Mouse (Mus musculus) Patski (cell line): ENCODE measurements around the gene Riox1. TPM values are rescaled to one million over a fixed set of nuclear protein-coding genes. Genes with fewer than 3 reads are reported as not detected.

Experiments used
- ATAC-seq: fragments of 100-300 bp; one replicate; pipeline ENCODE4 v1.8.0; 2021
- CTCF ChIA-PET: fragments of 350-600 bp; sonication (Branson Sonifier 250); formaldehyde crosslinking; loops from one replicate; lab custom pipeline; 2022; ENCODE audit warnings: inconsistent platforms; lab: Charles Lee
- POLR2A ChIA-PET: fragments of 350-600 bp; sonication (Branson Sonifier 250); formaldehyde crosslinking; loops from one replicate; lab custom pipeline; 2022; ENCODE audit warnings: antibody characterized with exemption, inconsistent platforms; lab: Charles Lee
- DNase-seq: peaks from one replicate; pipeline ENCODE4 v3.0.0-alpha.2; 2011; ENCODE audit warnings: low read depth, low spot score
- H3K27me3 ChIP-seq: fragments of 371-371 bp; one replicate; pipeline ENCODE4 v1.5.1; 2021
- CTCF ChIP-seq: fragments of 100-300 bp; IDR thresholded peaks from one replicate; pipeline ENCODE4 v1.5.1; 2021
- in situ Hi-C: fragments of 300-500 bp; cut with MboI; formaldehyde crosslinking; loops from 3 replicates; pipeline ENCODE4 v1.11.1; 2018; ENCODE audit warnings: low pct_unique_long_range_greater_than_20kb, mixed read lengths
- polyA plus RNA-seq: library from polyadenylated mRNA; unstranded; gene quantifications from one replicate; pipeline ENCODE4 v1.2.3, GENCODE M21; 2021

The Riox1 gene
- polyA plus RNA-seq, 1 experiment from 2014 or later = 12.4 TPM

GRCm38 (mm10) chr12:83949776-83950492, 474 bp upstream of the Riox1 start:
- ATAC-seq (no peak), DNase-seq (no peak)
- in situ Hi-C loops = no loop called here
- POLR2A ChIA-PET = no interaction called here
- no peak for TF ChIP-seq CTCF
- H3K27me3 ChIP-seq = no peaks in the 10 kb centered on the region
- CTCF ChIA-PET = no interaction called here

GRCm38 (mm10) chr12:83950840-83951701, 663 bp downstream of the Riox1 start:
- TF ChIP-seq CTCF = no peak
- in situ Hi-C loops = no loop called here
- CTCF ChIA-PET = no interaction called here
- DNase-seq (no peak), ATAC-seq (peak; percentile 60)
- POLR2A ChIA-PET = interaction anchor here (1.0 kb wide), 1 partner anchor 28 kb away, joined by 3 read pairs; no protein-coding TSS in a partner anchor
- no peaks in the 10 kb centered on the region for H3K27me3 ChIP-seq

- ChIA-PET POLR2A (interaction anchor here (1.0 kb wide), 1 partner anchor 29 kb away, joined by 3 read pairs; no protein-coding TSS in a partner anchor), CTCF (no interaction called here)
- DNase-seq (no peak), ATAC-seq (no peak)
- no peak for TF ChIP-seq CTCF
- no peaks in the 10 kb centered on the region for H3K27me3 ChIP-seq
- in situ Hi-C loops = no loop called here
Measured at GRCm38 (mm10) chr12:83951711-83952575, 1.5 kb downstream of the Riox1 start.

- ATAC-seq (no peak), DNase-seq (no peak)
- in situ Hi-C loops = no loop called here
- CTCF ChIA-PET = interaction anchor here (0.9 to 1.9 kb wide), 2 partner anchors 8 to 10 kb away, joined by 3 to 5 read pairs; no protein-coding TSS in a partner anchor
- no peaks in the 10 kb centered on the region for H3K27me3 ChIP-seq
- TF ChIP-seq CTCF = no peak
- POLR2A ChIA-PET = no interaction called here
Measured at GRCm38 (mm10) chr12:83958278-83958677, 7.9 kb downstream of the Riox1 start.

- no peaks in the 10 kb centered on the region for H3K27me3 ChIP-seq
- TF ChIP-seq CTCF = no peak
- ChIA-PET CTCF (no interaction called here), POLR2A (no interaction called here)
- in situ Hi-C loops = no loop called here
- no peak for DNase-seq
- no peak for ATAC-seq
Measured at GRCm38 (mm10) chr12:83965235-83965634, 14.8 kb downstream of the Riox1 start.

GRCm38 (mm10) chr12:83972117-83972516, 21.7 kb downstream of the Riox1 start:
- ChIA-PET POLR2A (no interaction called here), CTCF (interaction anchor here (0.9 to 2.2 kb wide), 10 partner anchors 15 to 173 kb away, joined by 3 to 11 read pairs (median 6); partner anchors contain the start of gene Acot2)
- DNase-seq = no peak
- peak; percentile 84 for TF ChIP-seq CTCF
- ATAC-seq = peak; percentile 62
- in situ Hi-C loops = loop anchor here (5.0 to 10.0 kb wide), 4 partner anchors 55 to 283 kb away; no protein-coding TSS in a partner anchor
- H3K27me3 ChIP-seq = no peaks in the 10 kb centered on the region

- CTCF ChIA-PET = interaction anchor here (4.8 kb wide), 1 partner anchor 9 kb away, joined by 20 read pairs; the partner anchor contains the start of gene Acot2
- in situ Hi-C loops = loop anchor here (10.0 kb wide), 2 partner anchors 156 to 276 kb away; no protein-coding TSS in a partner anchor
- no peak for ATAC-seq
- no peak for DNase-seq
- TF ChIP-seq CTCF = no peak
- H3K27me3 ChIP-seq = no peaks in the 10 kb centered on the region
- POLR2A ChIA-PET = no interaction called here
Measured at GRCm38 (mm10) chr12:83978862-83979261, 28.5 kb downstream of the Riox1 start.

GRCm38 (mm10) chr12:83981615-83982014, 31.2 kb downstream of the Riox1 start:
- in situ Hi-C loops = no loop called here
- CTCF ChIA-PET = no interaction called here
- DNase-seq (no peak), ATAC-seq (no peak)
- POLR2A ChIA-PET = interaction anchor here (0.6 to 0.7 kb wide), 2 partner anchors 12 to 69 kb away, joined by 3 read pairs; no protein-coding TSS in a partner anchor
- H3K27me3 ChIP-seq = no peaks in the 10 kb centered on the region
- TF ChIP-seq CTCF = no peak

- in situ Hi-C loops = no loop called here
- POLR2A ChIA-PET = interaction anchor here (0.6 kb wide), 1 partner anchor 252 kb away, joined by 3 read pairs; no protein-coding TSS in a partner anchor
- no peak for TF ChIP-seq CTCF
- no peaks in the 10 kb centered on the region for H3K27me3 ChIP-seq
- CTCF ChIA-PET = no interaction called here
- DNase-seq (no peak), ATAC-seq (no peak)
Measured at GRCm38 (mm10) chr12:83984752-83985151, 34.3 kb downstream of the Riox1 start, which contains the start of gene Heatr4. TSS of gene Heatr4 (minus strand) at chr12:83984852.
